Mouse (Mus musculus): ENCODE measurements around the gene Eml4.

GRCm38 (mm10) chr17:83526624-83527532 lies 176.1 kb downstream of the Eml4 start:
- TF ChIP-seq CTCF (IDR thresholded peaks at IDR 0.05; ENCODE audit: low read depth, low read length) (no peak), TAL1 (conservative IDR thresholded peaks at IDR 0.05; ENCODE audit: low read depth, low read length) (no peak)

Data from G1E (cell line).